Mouse (Mus musculus) lung, adult 2 months (tissue): ENCODE data around the gene Pde2a.

Source experiments
- CTCF ChIP-seq: fragments of 200-500 bp; IDR thresholded peaks from 2 replicates; pipeline ENCODE4 v1.5.1; 2011; ENCODE audit warnings: mild to moderate bottlenecking, low read length, control low read depth; ENCODE audit not compliant: insufficient read depth
- POLR2A ChIP-seq: fragments of 200-500 bp; IDR thresholded peaks from 2 replicates; pipeline ENCODE4 v1.6.1; 2011; ENCODE audit warnings: low read depth, mild to moderate bottlenecking, control low read depth, low read length, borderline replicate concordance; ENCODE audit errors: extremely low read depth

DNA sequence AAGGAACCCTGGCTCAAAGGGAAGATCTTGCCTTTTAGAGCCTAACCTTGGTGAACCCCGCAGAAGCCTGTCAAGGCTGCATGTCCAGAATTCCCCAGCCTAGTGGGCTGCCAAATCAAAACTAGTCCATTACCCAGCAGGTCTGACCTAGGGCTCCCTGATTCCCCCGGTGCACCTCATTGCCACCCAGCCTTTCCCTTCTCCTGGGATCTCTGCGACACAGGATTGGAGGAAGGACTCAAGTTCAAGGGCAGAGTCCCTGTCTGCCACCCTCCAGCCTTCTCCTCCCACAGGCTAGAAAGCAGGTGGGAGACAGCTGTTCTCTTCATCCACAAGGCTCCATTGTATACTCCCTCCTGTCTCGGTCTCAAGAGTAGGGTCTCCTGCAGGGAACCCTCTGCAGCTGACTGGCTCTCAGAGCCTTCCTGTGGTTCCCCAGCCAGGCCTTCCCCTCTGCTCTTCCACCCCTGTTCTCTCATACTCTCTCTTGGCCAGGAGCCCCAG lies 36.8 kb downstream of the Pde2a start:
- TF ChIP-seq CTCF (no peak), POLR2A (no peak)
